Mouse (Mus musculus) liver, adult 2 months (tissue): ENCODE results near the gene Asphd1. TPM values are rescaled to one million over a fixed set of nuclear protein-coding genes. Genes with fewer than 3 reads are reported as not detected.

Source experiments
- DNase-seq: peaks from one replicate; pipeline ENCODE4 v3.0.0-alpha.2; 2011; ENCODE audit warnings: low read depth, low spot score; ENCODE audit errors: extremely low read depth
- H3K27ac ChIP-seq: fragments of 200-500 bp; replicated peaks from 2 replicates; pipeline ENCODE4 v1.5.1; 2012; ENCODE audit warnings: low read depth, mild to moderate bottlenecking, control low read depth, inconsistent platforms, low read length; ENCODE audit not compliant: insufficient read depth
- H3K27me3 ChIP-seq: fragments of 200-500 bp; 2 replicates; pipeline ENCODE4 v1.6.1; 2012; ENCODE audit warnings: mild to moderate bottlenecking, moderate library complexity, low read length, inconsistent platforms; ENCODE audit not compliant: control insufficient read depth, insufficient read depth
- H3K36me3 ChIP-seq: fragments of 200-500 bp; 2 replicates; pipeline ENCODE4 v1.6.1; 2012; ENCODE audit warnings: low read length, inconsistent platforms; ENCODE audit not compliant: control insufficient read depth, insufficient read depth
- H3K4me1 ChIP-seq: fragments of 200-500 bp; 2 replicates; pipeline ENCODE4 v1.6.1; 2011; ENCODE audit warnings: low read length; ENCODE audit not compliant: control insufficient read depth, insufficient read depth
- H3K4me3 ChIP-seq: fragments of 200-500 bp; 2 replicates; pipeline ENCODE4 v1.5.1; 2011; ENCODE audit warnings: low read depth, mild to moderate bottlenecking, control low read depth, low read length, moderate library complexity; ENCODE audit not compliant: insufficient read depth
- H3K79me2 ChIP-seq: fragments of 200-500 bp; 2 replicates; pipeline ENCODE4 v1.6.1; 2012; ENCODE audit warnings: inconsistent platforms, mild to moderate bottlenecking, low read length, moderate library complexity; ENCODE audit not compliant: control insufficient read depth, insufficient read depth
- H3K9ac ChIP-seq: fragments of 200-500 bp; 2 replicates; pipeline ENCODE4 v1.6.1; 2012; ENCODE audit warnings: low read depth, mild to moderate bottlenecking, control low read depth, inconsistent platforms, low read length
- CTCF ChIP-seq: fragments of 200-500 bp; IDR thresholded peaks from 2 replicates; pipeline ENCODE4 v1.5.1; 2011; ENCODE audit warnings: low read depth, low read length, control low read depth
- POLR2A ChIP-seq: fragments of 200-500 bp; IDR thresholded peaks from 2 replicates; pipeline ENCODE4 v1.6.1; 2011; ENCODE audit warnings: low read length, control low read depth; ENCODE audit not compliant: insufficient read depth; ENCODE audit errors: extremely low read depth
- WGBS: fragments of 180-500 bp; shearing (Covaris S2); methylation state at CpG from one replicate; pipeline ENCODE4 v1.1.7; 2018; 5-methylcytosine and 5-hydroxymethylcytosine counted together
- polyA plus RNA-seq: library from polyadenylated mRNA; depleted of rRNA; stranded (reverse); fragments of >200 nt; gene quantifications from 2 replicates; pipeline ENCODE4 v1.2.3, GENCODE M21; 2012
- total RNA-seq: library from RNA; depleted of rRNA; stranded (reverse); fragments of >200 nt; gene quantifications from 2 replicates; pipeline ENCODE4 v1.2.3, GENCODE M21; 2014

The Asphd1 gene
- total and polyA plus RNA-seq, 2 experiments: not detected

GRCm38 (mm10) chr7:126975493-126975892, 26.1 kb upstream of the Asphd1 start:
- TF ChIP-seq POLR2A (no peak), CTCF (no peak)
- Histone ChIP-seq H3K36me3 (peaks cover 2% of the 10 kb centered on the region; the same call in 1 of the 2 replicates), H3K4me1 (peaks cover 4% of the 10 kb centered on the region), H3K79me2 (peaks cover 7% of the 10 kb centered on the region; the same call in 1 of the 2 replicates), H3K27ac (peak overlapping the region; percentile 41), H3K9ac (no peak overlapping the region; the same call in 1 of the 2 replicates), H3K27me3 (no peaks in the 10 kb centered on the region), H3K4me3 (peak overlapping the region; percentile 86; the same call in 1 of the 2 replicates)
- WGBS: 14% methylated on average over 8 of the region's 8 CpGs
- DNase-seq: peak; percentile 12

DNA sequence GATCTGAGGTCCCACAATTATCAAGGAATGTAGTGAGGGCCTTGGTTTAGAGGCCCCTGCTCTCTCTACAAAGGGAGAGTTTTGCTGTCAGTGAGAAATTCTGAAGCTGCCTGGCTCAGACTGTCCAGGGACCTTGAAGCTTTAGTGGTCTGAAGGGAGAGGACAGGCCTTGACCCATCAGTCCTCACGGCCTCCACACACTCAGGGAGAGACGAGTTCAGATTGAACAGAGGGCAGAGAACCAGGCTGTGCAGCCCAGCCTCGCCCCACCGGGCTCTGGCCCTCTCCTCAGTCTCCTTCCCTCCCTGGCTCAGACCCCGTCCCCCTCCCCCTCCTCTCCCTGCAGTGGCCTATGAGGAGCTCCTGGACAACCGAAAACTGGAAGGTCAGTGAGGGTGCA, 18.0 kb upstream of the Asphd1 start:
- Histone ChIP-seq H3K4me1 (no peaks in the 10 kb centered on the region), H3K4me3 (no peak overlapping the region), H3K9ac (no peak overlapping the region), H3K27me3 (no peaks in the 10 kb centered on the region), H3K79me2 (no peaks in the 10 kb centered on the region), H3K36me3 (no peaks in the 10 kb centered on the region), H3K27ac (no peak overlapping the region)
- no peak for DNase-seq
- WGBS: 87% methylated on average over 6 of the region's 6 CpGs
- TF ChIP-seq CTCF (no peak), POLR2A (no peak)

- Histone ChIP-seq H3K36me3 (no peaks in the 10 kb centered on the region), H3K27me3 (no peaks in the 10 kb centered on the region), H3K27ac (no peak overlapping the region), H3K4me3 (no peak overlapping the region), H3K79me2 (no peaks in the 10 kb centered on the region), H3K4me1 (no peaks in the 10 kb centered on the region), H3K9ac (no peak overlapping the region)
- WGBS: 41% methylated on average over 3 of the region's 3 CpGs
- no peak for DNase-seq
- TF ChIP-seq POLR2A (no peak), CTCF (no peak)
These were observed 16.2 kb upstream of the Asphd1 start for GRCm38 (mm10) chr7:126965568-126965967.

DNA sequence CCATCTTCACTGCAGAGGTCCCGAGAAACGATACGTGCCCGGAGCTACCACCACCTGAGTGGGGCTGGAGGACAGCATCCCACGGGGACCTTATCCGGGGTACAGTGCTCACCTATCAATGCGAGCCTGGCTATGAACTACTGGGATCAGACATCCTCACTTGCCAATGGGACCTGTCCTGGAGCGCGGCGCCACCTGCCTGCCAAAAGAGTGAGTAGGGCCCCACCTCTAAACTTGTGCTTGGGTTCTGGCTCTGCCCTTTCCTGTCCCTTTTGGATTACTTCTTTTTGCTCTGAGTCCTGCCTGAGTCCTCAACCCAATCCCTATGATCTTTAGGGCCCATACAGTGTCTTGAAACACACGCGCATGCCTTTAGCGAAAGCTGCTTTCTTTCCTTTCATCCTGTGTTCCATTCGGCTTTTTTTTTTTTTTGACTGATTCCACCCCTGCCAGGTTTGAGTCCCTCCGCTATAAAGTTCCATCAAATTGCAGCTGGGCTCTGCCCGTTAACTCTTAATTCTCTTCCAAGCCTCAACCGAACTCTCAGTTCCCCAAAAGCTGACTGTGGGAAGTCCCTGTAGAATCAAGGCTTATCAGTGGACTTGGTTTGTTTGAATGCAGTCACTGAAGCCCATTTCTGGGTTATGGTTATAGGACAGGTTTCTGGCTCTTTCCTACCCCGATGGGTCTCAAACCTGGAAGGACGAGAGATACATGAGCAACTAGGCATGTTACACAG, 14.3 kb upstream of the Asphd1 start:
- Histone ChIP-seq H3K79me2 (no peaks in the 10 kb centered on the region), H3K27me3 (no peaks in the 10 kb centered on the region), H3K4me1 (no peaks in the 10 kb centered on the region), H3K9ac (no peak overlapping the region), H3K4me3 (no peak overlapping the region), H3K36me3 (no peaks in the 10 kb centered on the region), H3K27ac (no peak overlapping the region)
- WGBS: 35% methylated on average over 19 of the region's 19 CpGs
- TF ChIP-seq POLR2A (no peak), CTCF (peak; percentile 80)
- peak; percentile 18 for DNase-seq

GRCm38 (mm10) chr7:126961965-126962364, 12.6 kb upstream of the Asphd1 start:
- Histone ChIP-seq H3K36me3 (no peaks in the 10 kb centered on the region), H3K27ac (no peak overlapping the region), H3K27me3 (no peaks in the 10 kb centered on the region), H3K4me3 (no peak overlapping the region), H3K79me2 (no peaks in the 10 kb centered on the region), H3K4me1 (no peaks in the 10 kb centered on the region), H3K9ac (no peak overlapping the region)
- no peak for DNase-seq
- TF ChIP-seq POLR2A (no peak), CTCF (no peak)
- WGBS: 93% methylated on average over 4 of the region's 4 CpGs

DNA sequence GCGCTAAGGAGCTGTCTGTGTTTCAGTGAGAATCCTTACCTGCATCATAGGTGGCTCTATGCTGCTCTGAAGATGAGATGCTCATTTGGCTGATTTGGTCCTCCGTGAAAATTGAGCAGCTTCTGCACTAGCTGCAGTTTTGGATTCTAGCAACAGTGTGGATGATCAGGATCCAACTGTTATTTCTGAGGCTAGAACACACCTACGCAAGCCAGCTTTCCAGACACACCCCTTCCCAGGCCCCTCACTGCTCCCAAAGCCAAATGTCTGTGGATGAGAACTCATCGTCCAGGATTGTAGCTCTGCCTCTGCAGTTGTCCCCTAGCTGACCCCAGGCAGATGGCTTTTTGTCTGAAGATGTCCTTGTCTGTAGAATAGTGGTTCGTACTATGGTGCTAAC, 11.7 kb upstream of the Asphd1 start:
- no peak for DNase-seq
- WGBS: 92% methylated on average over 5 of the region's 5 CpGs
- Histone ChIP-seq H3K36me3 (no peaks in the 10 kb centered on the region), H3K79me2 (no peaks in the 10 kb centered on the region), H3K27ac (no peak overlapping the region), H3K4me3 (no peak overlapping the region), H3K27me3 (no peaks in the 10 kb centered on the region), H3K9ac (no peak overlapping the region), H3K4me1 (no peaks in the 10 kb centered on the region)
- TF ChIP-seq CTCF (no peak), POLR2A (no peak)
